Mouse (Mus musculus) ES-Bruce4 (cell line): ENCODE data around the gene Mmgt2.

Experiments used
- CTCF ChIP-seq: IDR thresholded peaks from one replicate; pipeline ENCODE4 v1.8.1; 2011; ENCODE audit warnings: low read depth, low read length
- EP300 ChIP-seq: IDR thresholded peaks from 2 replicates; pipeline ENCODE4 v1.6.1; 2011; ENCODE audit warnings: low read depth, low read length; ENCODE audit not compliant: insufficient read depth
- POLR2A ChIP-seq: IDR thresholded peaks from one replicate; pipeline ENCODE4 v1.8.1; 2011; ENCODE audit warnings: low read length; ENCODE audit not compliant: insufficient read depth

DNA sequence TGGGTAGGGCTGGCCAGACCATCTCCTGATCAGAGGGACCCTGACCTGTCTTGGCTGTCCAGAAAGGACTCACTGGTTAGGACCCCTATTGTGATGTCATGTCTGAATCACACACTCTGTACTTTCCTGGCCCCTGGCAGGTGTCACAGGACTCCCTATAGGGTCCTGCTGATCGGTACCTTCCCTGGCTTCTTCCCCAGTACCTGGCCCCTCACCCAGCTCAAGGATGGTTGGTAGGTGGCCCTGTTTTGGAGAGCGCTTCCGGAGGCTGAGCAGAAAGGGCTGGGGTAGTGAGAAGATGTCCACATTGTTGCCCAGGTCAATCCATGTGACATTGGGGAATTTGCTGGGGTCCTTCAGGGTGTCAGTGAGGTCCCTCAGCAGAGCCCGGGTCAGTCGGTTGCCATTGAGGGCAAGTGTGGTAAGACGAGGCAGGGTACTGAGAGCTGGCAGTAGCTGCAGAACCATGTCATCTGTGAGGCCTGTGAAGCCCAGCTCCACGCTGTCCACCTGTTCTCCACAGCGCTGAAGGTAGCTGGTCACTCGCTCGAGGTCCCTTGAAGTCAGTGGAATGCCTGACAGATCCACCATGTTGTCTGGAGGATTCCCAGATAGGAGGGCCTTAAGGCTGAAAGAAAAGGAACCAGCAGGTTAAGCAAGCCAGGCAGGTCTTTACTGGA lies 42.7 kb upstream of the Mmgt2 start:
- TF ChIP-seq POLR2A (no peak), CTCF (no peak), EP300 (no peak)
